In the genomic region with DNA sequence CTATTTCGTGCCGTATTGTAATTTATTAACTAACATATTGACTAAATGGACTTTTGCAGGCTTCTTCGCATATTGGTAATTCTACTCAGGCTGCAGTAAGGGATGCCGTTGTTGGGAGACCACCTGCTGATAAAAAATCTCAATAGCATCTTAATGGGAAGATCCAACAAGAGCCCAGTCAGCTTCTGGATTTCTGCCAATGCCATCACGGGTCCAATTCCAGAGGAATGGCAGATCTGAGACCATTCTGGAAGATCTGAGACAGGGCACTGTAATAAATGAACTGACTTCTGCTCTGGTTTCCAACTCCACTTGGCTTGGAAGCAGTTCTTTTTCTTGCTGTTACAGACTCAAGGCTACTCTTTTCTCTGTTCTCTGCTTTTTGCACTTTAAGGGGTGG, we compare ENCODE assay signal across 15 mouse cellular contexts. TPM values are rescaled to one million over a fixed set of nuclear protein-coding genes. Genes with fewer than 3 reads are reported as not detected.
DNase-seq lines count a peak whose midpoint lies in the region; ATAC-seq and TF ChIP-seq lines count a peak whose summit lies in the region.
"Had no signal": no experiment of that assay in that cellular context is flagged by ENCODE, and none has a peak within 500 bp of the region (broad histone marks: within the 10 kb centered on the region; RNA-seq: fewer than 3 reads in every experiment).

No protein-coding gene starts in this region.

- H3K4me1 ChIP-seq in liver, postnatal 0 days (ENCODE audit: insufficient read depth): no peaks in the 10 kb centered on the region
- H3K4me1 ChIP-seq: limb, embryonic 12.5 days; liver, embryonic 15.5 days; midbrain, embryonic 15.5 days had no signal

- peaks cover 42% of the 10 kb centered on the region for H3K36me3 ChIP-seq in liver, postnatal 0 days (replicated peaks; ENCODE audit: insufficient read depth, low read length)

- no peak overlapping the region for H3K27ac ChIP-seq in liver, postnatal 0 days (ENCODE audit: low read depth)
- H3K27ac ChIP-seq: limb, embryonic 12.5 days; liver, embryonic 15.5 days; midbrain, embryonic 15.5 days; neural tube, embryonic 13.5 days had no signal

- H3K4me3 ChIP-seq in liver, postnatal 0 days (ENCODE audit: low read depth, low read length): no peak overlapping the region
- H3K4me3 ChIP-seq: erythroblast, embryonic 14.5 days; limb, embryonic 12.5 days; liver, embryonic 15.5 days; midbrain, embryonic 15.5 days; neural tube, embryonic 13.5 days had no signal

- no peak for TF ChIP-seq CTCF in liver, postnatal 0 days (IDR thresholded peaks at IDR 0.05; ENCODE audit: low read depth)

- no peak overlapping the region for H3K9ac ChIP-seq in liver, postnatal 0 days (replicated peaks)
- H3K9ac ChIP-seq: limb, embryonic 12.5 days; liver, embryonic 15.5 days; midbrain, embryonic 15.5 days; neural tube, embryonic 13.5 days had no signal

- DNase-seq in adrenal gland, postnatal 36 days: peak; percentile 16 to 52
- DNase-seq in adrenal gland, adult 18-20 months (ENCODE audit: low spot score in 2 of 2): no peak
- DNase-seq in kidney, adult 9 months: peak; percentile 11
- no peak for DNase-seq in kidney, adult 8-10 months
- DNase-seq in R1 (ENCODE audit: low read depth, low spot score): peak; percentile 19
- peak; percentile 32 for DNase-seq in cerebellum, adult 9-11 months
- DNase-seq in gastrocnemius, postnatal 4 days (ENCODE audit: low spot score in 2 of 2): no peak
- no peak for DNase-seq in liver, postnatal 0 days
- DNase-seq: heart, postnatal 14 days; lung, postnatal 4 days had no signal

- no peak for TF ChIP-seq EP300 in liver, postnatal 0 days (IDR thresholded peaks at IDR 0.05; ENCODE audit: low read depth)

- H3K27me3 ChIP-seq in liver, postnatal 0 days (ENCODE audit: insufficient read depth, low read length): no peaks in the 10 kb centered on the region
- H3K27me3 ChIP-seq: limb, embryonic 12.5 days; liver, embryonic 15.5 days; midbrain, embryonic 15.5 days; neural tube, embryonic 13.5 days had no signal

- H3K4me2 ChIP-seq in liver, postnatal 0 days (ENCODE audit: low read depth, low read length): no peak overlapping the region
- H3K4me2 ChIP-seq: limb, embryonic 12.5 days; liver, embryonic 15.5 days; midbrain, embryonic 15.5 days; neural tube, embryonic 13.5 days had no signal

- no peak for ATAC-seq in liver, postnatal 0 days
- ATAC-seq: midbrain, embryonic 15.5 days had no signal

- H3K9me3 ChIP-seq in liver, postnatal 0 days (ENCODE audit: low read length): no peaks in the 10 kb centered on the region
- H3K9me3 ChIP-seq: limb, embryonic 12.5 days; liver, embryonic 15.5 days; midbrain, embryonic 15.5 days; neural tube, embryonic 13.5 days had no signal

- 72% methylated on average over 5 of the region's 5 CpGs for WGBS in liver, postnatal 0 days (ENCODE audit: insufficient replicate concordance)

RNA-seq across cellular contexts. Expression of gene Pla2g16, which starts 23.4 kb away (rescaled TPM):
- total RNA-seq in adrenal gland, postnatal 36 days (2021): 10 to 100 TPM; 54.2 to 78.7 TPM
- total RNA-seq in adrenal gland, adult 18-20 months (2021): 100 to 1,000 TPM in 1 of 2 experiments, 10 to 100 TPM in 1; 60.4 to 132 TPM
- 10 to 100 TPM; 62.5 to 69.5 TPM for total RNA-seq in gastrocnemius, postnatal 4 days (2021)
- polyA plus RNA-seq in liver, postnatal 0 days (2015; fragmentation: Nextera tagmentation; extraction: Ambion mirVana): 16.0 and 18.0 TPM in 2 replicates

RNA-seq across cellular contexts. Expression of gene Atl3, which starts 40.1 kb away (rescaled TPM):
- total RNA-seq in adrenal gland, postnatal 36 days (2021): 100 to 1,000 TPM in 1 of 2 experiments, 10 to 100 TPM in 1; 98.3 to 159 TPM
- total RNA-seq in adrenal gland, adult 18-20 months (2021): 100 to 1,000 TPM in 1 of 2 experiments, 10 to 100 TPM in 1; 84.3 to 121 TPM
- 10 to 100 TPM; 38.6 to 43.5 TPM for total RNA-seq in gastrocnemius, postnatal 4 days (2021)
- polyA plus RNA-seq in liver, postnatal 0 days (2015; fragmentation: Nextera tagmentation; extraction: Ambion mirVana): 7.2 and 7.7 TPM in 2 replicates

RNA-seq across cellular contexts. Expression of gene Rtn3, which starts 50.8 kb away (rescaled TPM):
- 100 to 1,000 TPM; 138 to 141 TPM for total RNA-seq in adrenal gland, postnatal 36 days (2021)
- total RNA-seq in adrenal gland, adult 18-20 months (2021): 100 to 1,000 TPM; 137 to 151 TPM
- total RNA-seq in gastrocnemius, postnatal 4 days (2021): 10 to 100 TPM; 75.2 to 76.0 TPM
- 62.2 and 63.0 TPM in 2 replicates for polyA plus RNA-seq in liver, postnatal 0 days (2015; fragmentation: Nextera tagmentation; extraction: Ambion mirVana)

Comparison
In these comparisons a context has a peak if more than half of its experiments do, and no peak if none do; other contexts are left out.
1. DNase-seq: peak in adrenal gland, postnatal 36 days (2 of 2), kidney, adult 9 months (single experiment), R1 (single experiment) and cerebellum, adult 9-11 months (single experiment); none in adrenal gland, adult 18-20 months (0 of 2), kidney, adult 8-10 months (0 of 2), gastrocnemius, postnatal 4 days (0 of 2) and liver, postnatal 0 days (single experiment).